Mouse (Mus musculus) hematopoietic stem cell, adult 5-6 weeks (primary cell): ENCODE measurements around the gene Erbin. TPM values are rescaled to one million over a fixed set of nuclear protein-coding genes. Genes with fewer than 3 reads are reported as not detected.
A peak's percentile ranks its signal among the peaks of the same experiment; 100 is the strongest.

Experiments used
- ATAC-seq, 2 experiments: fragments of 125-278 bp in 1 of 2; replicated peaks in 1 of 2; 2 replicates each; pipeline ENCODE4 v1.8.0; 2016 to 2017; ENCODE audit warnings: inconsistent platforms in 2 of 2, mild to moderate bottlenecking in 2 of 2, moderate number of reproducible peaks in 2 of 2, low read depth in 1 of 2, moderate TSS enrichment in 1 of 2; ENCODE audit not compliant: low FRiP score in 2 of 2, poor library complexity in 2 of 2, severe bottlenecking in 2 of 2, insufficient read depth in 1 of 2, low TSS enrichment in 1 of 2
- total RNA-seq: library from RNA; stranded (forward); fragments of 172-1452, 232-1000 nt; gene quantifications from 2 replicates; pipeline ENCODE4 v1.2.3, GENCODE M21; 2017

Gene Erbin
- 168 TPM in 2 replicates for total RNA-seq

GRCm38 (mm10) chr13:103920261-103920932, at the start of gene Erbin:
Gene Erbin, minus strand, starts transcription at chr13:103920514.
- ATAC-seq, result peak; percentile 10 to 58; a peak in 2 of 4 replicates

GRCm38 (mm10) chr13:103969912-103970311, 49.6 kb upstream of the Erbin start:
- no peak for ATAC-seq

- ATAC-seq, result no peak
These were observed 47.7 kb upstream of the Erbin start for GRCm38 (mm10) chr13:103967987-103968386.

GRCm38 (mm10) chr13:103966696-103967215, 46.4 kb upstream of the Erbin start:
- ATAC-seq, result no peak

GRCm38 (mm10) chr13:103965187-103965586, 44.9 kb upstream of the Erbin start:
- ATAC-seq, result no peak

GRCm38 (mm10) chr13:103963094-103963493, 42.8 kb upstream of the Erbin start:
- no peak for ATAC-seq

- no peak for ATAC-seq
These were observed 39.5 kb upstream of the Erbin start for GRCm38 (mm10) chr13:103959841-103960240.

- peak; percentile 46 to 72; a peak in 2 of 4 replicates for ATAC-seq
These were observed 38.4 kb upstream of the Erbin start for GRCm38 (mm10) chr13:103958607-103959123.

GRCm38 (mm10) chr13:103957175-103957940, 37.0 kb upstream of the Erbin start:
- peak; percentile 18 to 46; a peak in 1 of 4 replicates for ATAC-seq

GRCm38 (mm10) chr13:103955652-103956051, 35.3 kb upstream of the Erbin start:
- no peak for ATAC-seq

- ATAC-seq, result no peak
These were observed 31.1 kb upstream of the Erbin start for GRCm38 (mm10) chr13:103951393-103951792.

GRCm38 (mm10) chr13:103940796-103941195, 20.5 kb upstream of the Erbin start:
- no peak for ATAC-seq

- no peak for ATAC-seq
These were observed 4.3 kb upstream of the Erbin start for GRCm38 (mm10) chr13:103924586-103924985.

- no peak for ATAC-seq
These were observed 3.2 kb upstream of the Erbin start for GRCm38 (mm10) chr13:103923402-103924065.

- no peak for ATAC-seq
These were observed 1.6 kb upstream of the Erbin start for GRCm38 (mm10) chr13:103921831-103922380.

- ATAC-seq, result peak; percentile 57 to 65
These were observed 868 bp upstream of the Erbin start for GRCm38 (mm10) chr13:103920933-103921830.

GRCm38 (mm10) chr13:103919956-103920260, 406 bp downstream of the Erbin start:
- no peak; a peak in 1 of 4 replicates for ATAC-seq
